Mouse (Mus musculus): ENCODE measurements around the gene H2al2b. TPM values are rescaled to one million over a fixed set of nuclear protein-coding genes. Genes with fewer than 3 reads are reported as not detected.
"Not testable (repeated sequence)": the region's sequence is repeated elsewhere in the genome, so short reads cannot be mapped to it uniquely, and the experiment has no call there.

Gene H2al2b
- not detected in 2 replicates for polyA plus RNA-seq (2012; ENCODE audit: insufficient read depth, insufficient read length, low replicate concordance, missing spikeins)

- no CpG with 5 or more reads among the region's 4 CpGs for WGBS
Observed at GRCm38 (mm10) chrY:2720574-2720973, at the start of gene H2al2b. Gene H2al2b, minus strand, starts transcription at chrY:2720674.

More at GRCm38 (mm10) chrY:2720574-2720973, at the start of gene H2al2b:
- H3K4me1 ChIP-seq (ENCODE audit: control insufficient read depth, insufficient read depth, low read length); H3K4me3 ChIP-seq (ENCODE audit: insufficient read depth, low read depth, low read length); H3K27ac ChIP-seq (ENCODE audit: insufficient read depth, low read depth, low read length): not testable (repeated sequence)

Other genes with a start within 250 kb of the H2al2b start
- gene H2al2c, start 121.6 kb downstream of the H2al2b start, polyA plus RNA-seq (2012; ENCODE audit: insufficient read depth, insufficient read length, low replicate concordance, missing spikeins) = not detected in 2 replicates
- not detected in 2 replicates for gene Sry, start 57.0 kb downstream of the H2al2b start, polyA plus RNA-seq (2012; ENCODE audit: insufficient read depth, insufficient read length, low replicate concordance, missing spikeins)
- gene Gm4064, start 75.5 kb upstream of the H2al2b start, polyA plus RNA-seq (2012; ENCODE audit: insufficient read depth, insufficient read length, low replicate concordance, missing spikeins) = not detected in 2 replicates
- not detected in 2 replicates for gene Rbmy, start 110.0 kb upstream of the H2al2b start, polyA plus RNA-seq (2012; ENCODE audit: insufficient read depth, insufficient read length, low replicate concordance, missing spikeins)
- gene Gm10256, start 110.0 kb upstream of the H2al2b start, polyA plus RNA-seq (2012; ENCODE audit: insufficient read depth, insufficient read length, low replicate concordance, missing spikeins) = not detected in 2 replicates
- gene Gm10352, start 180.3 kb upstream of the H2al2b start, polyA plus RNA-seq (2012; ENCODE audit: insufficient read depth, insufficient read length, low replicate concordance, missing spikeins) = not detected in 2 replicates
- gene Gm29289, start 211.9 kb upstream of the H2al2b start, polyA plus RNA-seq (2012; ENCODE audit: insufficient read depth, insufficient read length, low replicate concordance, missing spikeins) = not detected in 2 replicates